In the genomic region with DNA sequence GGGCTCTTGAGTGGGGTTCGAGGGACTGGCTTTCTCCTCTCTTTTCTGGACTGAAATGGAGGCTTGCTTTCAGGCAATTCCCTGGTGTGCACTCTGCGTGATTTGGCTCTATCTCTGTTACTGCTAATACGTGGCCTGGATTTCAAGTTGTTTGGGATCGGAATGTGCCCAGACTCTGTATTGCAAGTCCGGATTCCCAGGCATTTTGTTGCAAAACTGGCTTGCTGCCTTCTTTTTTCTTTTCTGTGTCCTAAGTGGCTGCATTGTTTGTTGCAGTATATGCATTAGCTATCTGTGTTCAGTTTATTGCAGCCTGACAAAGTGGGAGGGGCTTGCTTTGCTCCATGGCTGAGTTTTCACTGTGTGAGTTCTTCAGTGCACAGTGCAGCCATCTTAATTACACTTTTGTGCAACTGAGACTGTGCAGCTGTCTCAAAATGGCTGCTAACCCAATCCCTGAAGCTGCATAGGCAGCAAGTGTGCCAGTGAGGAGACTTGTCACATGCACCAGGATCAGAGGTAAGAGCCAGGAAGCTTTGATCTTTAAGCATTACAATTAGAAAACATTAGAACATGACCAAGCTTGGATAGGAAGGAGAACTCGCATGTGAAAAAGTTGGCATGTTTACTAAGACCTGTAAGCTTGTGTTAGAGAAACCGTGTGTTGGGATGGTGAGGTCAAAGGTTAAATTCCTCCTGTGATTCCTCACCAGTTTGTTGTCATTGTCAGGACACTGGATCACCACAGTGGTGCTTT, we compare ENCODE assay signal across 8 mouse cellular contexts. TPM values are rescaled to one million over a fixed set of nuclear protein-coding genes. Genes with fewer than 3 reads are reported as not detected.
A peak's percentile ranks its signal among the peaks of the same experiment; 100 is the strongest.
DNase-seq lines count a peak whose midpoint lies in the region; ATAC-seq lines count a peak whose summit lies in the region.

No protein-coding gene starts in this region.

- peak overlapping the region; percentile 27 for H3K4me3 ChIP-seq in forebrain, embryonic 15.5 days
- peak overlapping the region; percentile 22 for H3K4me3 ChIP-seq in liver, embryonic 15.5 days (replicated peaks)
- peak overlapping the region; percentile 19 for H3K4me3 ChIP-seq in neural tube, embryonic 14.5 days (ENCODE audit: low read depth, low read length)

- H3K9ac ChIP-seq in forebrain, embryonic 15.5 days (replicated peaks): 0 out of 2 replicates have a peak overlapping the region, but pooled peaks have one; percentile 2
- no peak overlapping the region for H3K9ac ChIP-seq in liver, embryonic 15.5 days
- no peak overlapping the region for H3K9ac ChIP-seq in neural tube, embryonic 14.5 days (replicated peaks; ENCODE audit: low read depth, low read length)

- no peaks in the 10 kb centered on the region for H3K9me3 ChIP-seq in forebrain, embryonic 15.5 days
- H3K9me3 ChIP-seq in liver, embryonic 15.5 days (replicated peaks): no peaks in the 10 kb centered on the region
- no peaks in the 10 kb centered on the region for H3K9me3 ChIP-seq in neural tube, embryonic 14.5 days (ENCODE audit: control insufficient read depth, low read length)

- intact Hi-C loops in heart, postnatal 10 days (cut with DNase I): loop anchor here (1.0 kb wide), 2 partner anchors 11 to 64 kb away; no protein-coding TSS in a partner anchor

- H3K27me3 ChIP-seq in forebrain, embryonic 15.5 days: no peaks in the 10 kb centered on the region
- no peaks in the 10 kb centered on the region for H3K27me3 ChIP-seq in liver, embryonic 15.5 days
- H3K27me3 ChIP-seq in neural tube, embryonic 14.5 days (ENCODE audit: control insufficient read depth, insufficient read depth, low read length): no peaks in the 10 kb centered on the region

- ATAC-seq in forebrain, embryonic 15.5 days (replicated peaks): peak; percentile 94
- peak; percentile 79 for ATAC-seq in liver, embryonic 15.5 days (ENCODE audit: insufficient read depth)
- ATAC-seq in neural tube, embryonic 14.5 days (ENCODE audit: low read depth): peak; percentile 91

- H3K4me2 ChIP-seq in forebrain, embryonic 15.5 days (replicated peaks): peak overlapping the region; percentile 34
- peak overlapping the region; percentile 67 for H3K4me2 ChIP-seq in liver, embryonic 15.5 days
- H3K4me2 ChIP-seq in neural tube, embryonic 14.5 days (ENCODE audit: low read depth, low read length): peak overlapping the region; percentile 35; the same call in 1 of the 2 replicates

- 11% methylated on average over 7 of the region's 7 CpGs for WGBS in forebrain, embryonic 15.5 days
- 33% methylated on average over 7 of the region's 7 CpGs for WGBS in liver, embryonic 15.5 days (ENCODE audit: insufficient replicate concordance)
- 21% methylated on average over 7 of the region's 7 CpGs for WGBS in neural tube, embryonic 14.5 days

- peaks cover 1% of the 10 kb centered on the region; the same call in 1 of the 2 replicates for H3K36me3 ChIP-seq in forebrain, embryonic 15.5 days
- peaks cover 22% of the 10 kb centered on the region for H3K36me3 ChIP-seq in liver, embryonic 15.5 days (replicated peaks)
- no peaks in the 10 kb centered on the region for H3K36me3 ChIP-seq in neural tube, embryonic 14.5 days (ENCODE audit: control insufficient read depth, insufficient read depth, low read length)

- peaks cover 37% of the 10 kb centered on the region for H3K4me1 ChIP-seq in forebrain, embryonic 15.5 days
- peaks cover 58% of the 10 kb centered on the region for H3K4me1 ChIP-seq in liver, embryonic 15.5 days (replicated peaks)
- peaks cover 20% of the 10 kb centered on the region; the same call in 1 of the 2 replicates for H3K4me1 ChIP-seq in neural tube, embryonic 14.5 days (ENCODE audit: control insufficient read depth, insufficient read depth, low read length)

- peak; percentile 89 for DNase-seq in NIH3T3 (ENCODE audit: low read depth)
- DNase-seq in cerebellum, adult 18-20 months: peak; percentile 84 to 92
- peak; percentile 93 to 94 for DNase-seq in heart, postnatal 10 days
- peak; percentile 75 to 83 for DNase-seq in kidney, postnatal 4 days
- peak; percentile 57 for DNase-seq in urinary bladder, postnatal 25 days (ENCODE audit: low spot score)

- peak overlapping the region; percentile 90 for H3K27ac ChIP-seq in forebrain, embryonic 15.5 days (replicated peaks)
- H3K27ac ChIP-seq in liver, embryonic 15.5 days (replicated peaks): peak overlapping the region; percentile 66
- peak overlapping the region; percentile 90 for H3K27ac ChIP-seq in neural tube, embryonic 14.5 days (ENCODE audit: low read depth, low read length)

RNA-seq across cellular contexts. Expression of a gene that starts 26.7 kb away (rescaled TPM):
- polyA plus RNA-seq in forebrain, embryonic 15.5 days (2015; fragmentation: Nextera tagmentation; extraction: Ambion mirVana): 45.6 and 46.9 TPM in 2 replicates
- total RNA-seq in heart, postnatal 10 days (2021): 100 to 1,000 TPM in 1 of 2 experiments, 10 to 100 TPM in 1; 93.8 to 103 TPM
- polyA plus RNA-seq in liver, embryonic 15.5 days (2015; fragmentation: Nextera tagmentation; extraction: Ambion mirVana): 14.6 and 17.7 TPM in 2 replicates
- 49.2 and 59.5 TPM in 2 replicates for polyA plus RNA-seq in neural tube, embryonic 14.5 days (2014; fragmentation: Nextera tagmentation; extraction: Ambion mirVana)

Comparison
In these comparisons a context has a peak if more than half of its experiments do, and no peak if none do; other contexts are left out.
1. Peak in every context shown above with its lines: DNase-seq, ATAC-seq, H3K4me3 ChIP-seq and H3K27ac ChIP-seq.